Mouse (Mus musculus): ENCODE measurements around the gene Adat3.

DNA sequence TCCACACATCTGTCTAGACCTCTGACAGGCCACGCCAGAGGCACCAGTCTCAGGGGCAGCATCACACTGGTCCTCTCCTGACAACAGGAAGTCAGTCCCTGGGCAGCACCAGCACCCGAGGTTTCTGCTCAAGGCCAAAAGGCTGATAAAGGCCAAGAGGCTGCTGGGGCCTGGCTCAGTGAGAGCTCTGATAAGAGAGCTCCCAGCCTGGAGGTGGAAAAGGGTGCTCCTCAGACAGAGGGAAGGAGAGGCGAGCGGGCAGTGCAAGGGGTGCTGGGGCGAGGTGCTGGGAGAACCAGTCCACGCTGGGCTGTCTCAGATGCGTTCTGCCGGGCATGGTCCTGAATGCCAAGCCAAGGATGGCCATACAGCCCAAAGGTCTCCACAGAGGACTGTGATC lies 49.1 kb upstream of the Adat3 start:
- no peak for TF ChIP-seq CTCF (IDR thresholded peaks at IDR 0.05; ENCODE audit: insufficient read depth, low read length)
- TF ChIP-seq POLR2A (IDR thresholded peaks at IDR 0.05; ENCODE audit: borderline replicate concordance, extremely low read depth, low read depth, low read length): no peak

Data from lung, adult 2 months (tissue).